Mouse (Mus musculus): ENCODE results near the gene Spock2. TPM values are rescaled to one million over a fixed set of nuclear protein-coding genes. Genes with fewer than 3 reads are reported as not detected.
"Not testable (repeated sequence)": the region's sequence is repeated elsewhere in the genome, so short reads cannot be mapped to it uniquely, and the experiment has no call there.

Gene Spock2
- polyA plus RNA-seq, 1 experiment from 2014 or later, result 92.4 TPM

- Histone ChIP-seq H3K9ac (replicated peaks; ENCODE audit: low read depth, low read length) (no peak overlapping the region), H3K4me1 (ENCODE audit: control insufficient read depth, insufficient read depth, low read length) (no peaks in the 10 kb centered on the region), H3K27me3 (ENCODE audit: control insufficient read depth, insufficient read depth, low read length) (no peaks in the 10 kb centered on the region), H3K9me3 (ENCODE audit: control insufficient read depth, low read length) (no peaks in the 10 kb centered on the region), H3K4me3 (ENCODE audit: low read depth, low read length) (no peak overlapping the region), H3K36me3 (ENCODE audit: control insufficient read depth, insufficient read depth, low read length) (no peaks in the 10 kb centered on the region), H3K4me2 (ENCODE audit: low read depth, low read length) (no peak overlapping the region), H3K27ac (ENCODE audit: low read depth, low read length) (no peak overlapping the region)
- WGBS, result 3% methylated on average over 5 of the region's 5 CpGs
- peak; percentile 75; the same call in 1 of the 2 replicates for ATAC-seq (ENCODE audit: low read depth)
Observed at GRCm38 (mm10) chr10:60148087-60148486, 42.1 kb downstream of the Spock2 start.

- 51% methylated on average over 6 of the region's 6 CpGs for WGBS
- ATAC-seq (ENCODE audit: low read depth), result no peak
- H3K36me3 ChIP-seq (ENCODE audit: control insufficient read depth, insufficient read depth, low read length), result no peaks in the 10 kb centered on the region
Observed at GRCm38 (mm10) chr10:60151107-60151663, 45.2 kb downstream of the Spock2 start.

GRCm38 (mm10) chr10:60156016-60156415 is 50.0 kb downstream of the Spock2 start:
- H3K27me3 ChIP-seq (ENCODE audit: control insufficient read depth, insufficient read depth, low read length), result no peaks in the 10 kb centered on the region
- ATAC-seq (ENCODE audit: low read depth), result no peak
- H3K9me3 ChIP-seq (ENCODE audit: control insufficient read depth, low read length), result no peaks in the 10 kb centered on the region
- no peaks in the 10 kb centered on the region for H3K4me1 ChIP-seq (ENCODE audit: control insufficient read depth, insufficient read depth, low read length)
- no peak overlapping the region for H3K4me3 ChIP-seq (ENCODE audit: low read depth, low read length)
- H3K36me3 ChIP-seq (ENCODE audit: control insufficient read depth, insufficient read depth, low read length), result no peaks in the 10 kb centered on the region
- H3K9ac ChIP-seq (replicated peaks; ENCODE audit: low read depth, low read length), result no peak overlapping the region
- no peak overlapping the region for H3K4me2 ChIP-seq (ENCODE audit: low read depth, low read length)
- no peak overlapping the region for H3K27ac ChIP-seq (ENCODE audit: low read depth, low read length)

More at GRCm38 (mm10) chr10:60151107-60151663, 45.2 kb downstream of the Spock2 start:
- Histone ChIP-seq H3K27ac (ENCODE audit: low read depth, low read length) (no peak overlapping the region), H3K4me2 (ENCODE audit: low read depth, low read length) (no peak overlapping the region), H3K4me1 (ENCODE audit: control insufficient read depth, insufficient read depth, low read length) (no peaks in the 10 kb centered on the region), H3K27me3 (ENCODE audit: control insufficient read depth, insufficient read depth, low read length) (no peaks in the 10 kb centered on the region), H3K9me3 (ENCODE audit: control insufficient read depth, low read length) (no peaks in the 10 kb centered on the region), H3K4me3 (ENCODE audit: low read depth, low read length) (no peak overlapping the region), H3K9ac (replicated peaks; ENCODE audit: low read depth, low read length) (no peak overlapping the region)

- Histone ChIP-seq H3K9ac (replicated peaks; ENCODE audit: low read depth, low read length) (no peak overlapping the region), H3K4me1 (ENCODE audit: control insufficient read depth, insufficient read depth, low read length) (no peaks in the 10 kb centered on the region), H3K27me3 (ENCODE audit: control insufficient read depth, insufficient read depth, low read length) (no peaks in the 10 kb centered on the region), H3K4me2 (ENCODE audit: low read depth, low read length) (no peak overlapping the region), H3K36me3 (ENCODE audit: control insufficient read depth, insufficient read depth, low read length) (no peaks in the 10 kb centered on the region), H3K27ac (ENCODE audit: low read depth, low read length) (no peak overlapping the region), H3K9me3 (ENCODE audit: control insufficient read depth, low read length) (no peaks in the 10 kb centered on the region), H3K4me3 (ENCODE audit: low read depth, low read length) (no peak overlapping the region)
- ATAC-seq (ENCODE audit: low read depth), result no peak
- 90% methylated on average over 3 of the region's 3 CpGs for WGBS
Observed at GRCm38 (mm10) chr10:60158144-60158543, 52.1 kb downstream of the Spock2 start.

- not testable (repeated sequence) for H3K27ac ChIP-seq (ENCODE audit: low read depth, low read length); H3K4me1 ChIP-seq (ENCODE audit: control insufficient read depth, insufficient read depth, low read length); H3K27me3 ChIP-seq (ENCODE audit: control insufficient read depth, insufficient read depth, low read length); H3K9me3 ChIP-seq (ENCODE audit: control insufficient read depth, low read length); H3K4me3 ChIP-seq (ENCODE audit: low read depth, low read length); H3K9ac ChIP-seq (replicated peaks; ENCODE audit: low read depth, low read length); H3K36me3 ChIP-seq (ENCODE audit: control insufficient read depth, insufficient read depth, low read length); H3K4me2 ChIP-seq (ENCODE audit: low read depth, low read length); ATAC-seq (ENCODE audit: low read depth)
- 61% methylated on average over 3 of the region's 3 CpGs for WGBS
Observed at GRCm38 (mm10) chr10:60161397-60161796, 55.4 kb downstream of the Spock2 start.

- H3K27ac ChIP-seq (ENCODE audit: low read depth, low read length); H3K27me3 ChIP-seq (ENCODE audit: control insufficient read depth, insufficient read depth, low read length); H3K4me2 ChIP-seq (ENCODE audit: low read depth, low read length); H3K4me1 ChIP-seq (ENCODE audit: control insufficient read depth, insufficient read depth, low read length); H3K4me3 ChIP-seq (ENCODE audit: low read depth, low read length); H3K9ac ChIP-seq (replicated peaks; ENCODE audit: low read depth, low read length); H3K9me3 ChIP-seq (ENCODE audit: control insufficient read depth, low read length); ATAC-seq (ENCODE audit: low read depth); H3K36me3 ChIP-seq (ENCODE audit: control insufficient read depth, insufficient read depth, low read length): not testable (repeated sequence)
- 86% methylated on average over 8 of the region's 8 CpGs for WGBS
Observed at GRCm38 (mm10) chr10:60162184-60162972, 56.4 kb downstream of the Spock2 start.

- H3K4me1 ChIP-seq (ENCODE audit: control insufficient read depth, insufficient read depth, low read length), result no peaks in the 10 kb centered on the region
- H3K9ac ChIP-seq (replicated peaks; ENCODE audit: low read depth, low read length), result no peak overlapping the region
- H3K4me2 ChIP-seq (ENCODE audit: low read depth, low read length), result no peak overlapping the region
- H3K9me3 ChIP-seq (ENCODE audit: control insufficient read depth, low read length), result no peaks in the 10 kb centered on the region
- ATAC-seq (ENCODE audit: low read depth), result no peak
- H3K27ac ChIP-seq (ENCODE audit: low read depth, low read length), result no peak overlapping the region
- H3K36me3 ChIP-seq (ENCODE audit: control insufficient read depth, insufficient read depth, low read length), result no peaks in the 10 kb centered on the region
- 93% methylated on average over 6 of the region's 6 CpGs for WGBS
- H3K27me3 ChIP-seq (ENCODE audit: control insufficient read depth, insufficient read depth, low read length), result no peaks in the 10 kb centered on the region
- H3K4me3 ChIP-seq (ENCODE audit: low read depth, low read length), result no peak overlapping the region
Observed at GRCm38 (mm10) chr10:60162973-60163255, 56.9 kb downstream of the Spock2 start.

GRCm38 (mm10) chr10:60164869-60165268 is 58.9 kb downstream of the Spock2 start:
- no peak for ATAC-seq (ENCODE audit: low read depth)
- no peaks in the 10 kb centered on the region for H3K27me3 ChIP-seq (ENCODE audit: control insufficient read depth, insufficient read depth, low read length)
- no peak overlapping the region for H3K9ac ChIP-seq (replicated peaks; ENCODE audit: low read depth, low read length)
- no peak overlapping the region for H3K27ac ChIP-seq (ENCODE audit: low read depth, low read length)
- no peak overlapping the region for H3K4me2 ChIP-seq (ENCODE audit: low read depth, low read length)
- no peak overlapping the region for H3K4me3 ChIP-seq (ENCODE audit: low read depth, low read length)
- H3K36me3 ChIP-seq (ENCODE audit: control insufficient read depth, insufficient read depth, low read length), result no peaks in the 10 kb centered on the region
- no peaks in the 10 kb centered on the region for H3K4me1 ChIP-seq (ENCODE audit: control insufficient read depth, insufficient read depth, low read length)
- WGBS, result 64% methylated on average over 1 of the region's 1 CpGs
- no peaks in the 10 kb centered on the region for H3K9me3 ChIP-seq (ENCODE audit: control insufficient read depth, low read length)

GRCm38 (mm10) chr10:60166068-60166467 is 60.0 kb downstream of the Spock2 start:
- Histone ChIP-seq H3K4me1 (ENCODE audit: control insufficient read depth, insufficient read depth, low read length) (no peaks in the 10 kb centered on the region), H3K9me3 (ENCODE audit: control insufficient read depth, low read length) (no peaks in the 10 kb centered on the region), H3K27me3 (ENCODE audit: control insufficient read depth, insufficient read depth, low read length) (no peaks in the 10 kb centered on the region), H3K36me3 (ENCODE audit: control insufficient read depth, insufficient read depth, low read length) (no peaks in the 10 kb centered on the region), H3K27ac (ENCODE audit: low read depth, low read length) (no peak overlapping the region), H3K4me3 (ENCODE audit: low read depth, low read length) (no peak overlapping the region), H3K9ac (replicated peaks; ENCODE audit: low read depth, low read length) (no peak overlapping the region), H3K4me2 (ENCODE audit: low read depth, low read length) (no peak overlapping the region)
- 15% methylated on average over 3 of the region's 3 CpGs for WGBS
- no peak for ATAC-seq (ENCODE audit: low read depth)
